Mouse (Mus musculus): ENCODE measurements at regions not wholly inside any gene's neighbourhood (a gene's known extent, or its start where the extent isn't known, plus 50 kb on each side); places are given as distances from the start of the nearest gene placed in this dataset.

- TF ChIP-seq CTCF (IDR thresholded peaks at IDR 0.05; ENCODE audit: extremely low read depth, insufficient read depth, insufficient read length, insufficient replicate concordance) (no peak), POLR2A (IDR thresholded peaks at IDR 0.05; ENCODE audit: low read depth, low read length) (no peak)
- WGBS = 87% methylated on average over 5 of the region's 5 CpGs
- Histone ChIP-seq H3K36me3 (ENCODE audit: control insufficient read depth, insufficient read depth, low read length) (no peaks in the 10 kb centered on the region), H3K4me1 (ENCODE audit: control insufficient read depth, insufficient read depth, insufficient read length) (no peaks in the 10 kb centered on the region), H3K27me3 (ENCODE audit: control insufficient read depth, insufficient read depth, low read length) (no peaks in the 10 kb centered on the region), H3K27ac (ENCODE audit: insufficient read depth, low read length) (no peak overlapping the region), H3K4me3 (ENCODE audit: extremely low read depth, insufficient read depth, insufficient read length) (no peak overlapping the region)
- no peak for DNase-seq (ENCODE audit: low read depth in 1 of 2, low spot score in 2 of 2)
Observed at GRCm38 (mm10) chr4:64676881-64677280, 447.1 kb upstream of the Pappa start.

- H3K4me1 ChIP-seq (ENCODE audit: control insufficient read depth, insufficient read depth, insufficient read length) = no peaks in the 10 kb centered on the region
- H3K36me3 ChIP-seq (ENCODE audit: control insufficient read depth, insufficient read depth, low read length) = no peaks in the 10 kb centered on the region
- WGBS = 90% methylated on average over 1 of the region's 1 CpGs
- no peaks in the 10 kb centered on the region for H3K27me3 ChIP-seq (ENCODE audit: control insufficient read depth, insufficient read depth, low read length)
- no peak overlapping the region for H3K27ac ChIP-seq (ENCODE audit: insufficient read depth, low read length)
- H3K4me3 ChIP-seq (ENCODE audit: extremely low read depth, insufficient read depth, insufficient read length) = no peak overlapping the region
- TF ChIP-seq POLR2A (IDR thresholded peaks at IDR 0.05; ENCODE audit: low read depth, low read length) (no peak), CTCF (IDR thresholded peaks at IDR 0.05; ENCODE audit: extremely low read depth, insufficient read depth, insufficient read length, insufficient replicate concordance) (no peak)
- no peak for DNase-seq (ENCODE audit: low read depth in 1 of 2, low spot score in 2 of 2)
Observed at GRCm38 (mm10) chr4:64684654-64685053, 439.3 kb upstream of the Pappa start.

- no peak for DNase-seq (ENCODE audit: low read depth in 1 of 2, low spot score in 2 of 2)
- H3K27ac ChIP-seq (ENCODE audit: insufficient read depth, low read length) = no peak overlapping the region
- H3K4me3 ChIP-seq (ENCODE audit: extremely low read depth, insufficient read depth, insufficient read length) = no peak overlapping the region
- TF ChIP-seq POLR2A (IDR thresholded peaks at IDR 0.05; ENCODE audit: low read depth, low read length) = no peak
- no peak for TF ChIP-seq CTCF (IDR thresholded peaks at IDR 0.05; ENCODE audit: extremely low read depth, insufficient read depth, insufficient read length, insufficient replicate concordance)
- WGBS = 76% methylated on average over 1 of the region's 1 CpGs
- no peaks in the 10 kb centered on the region for H3K4me1 ChIP-seq (ENCODE audit: control insufficient read depth, insufficient read depth, insufficient read length)
- no peaks in the 10 kb centered on the region for H3K27me3 ChIP-seq (ENCODE audit: control insufficient read depth, insufficient read depth, low read length)
- no peaks in the 10 kb centered on the region for H3K36me3 ChIP-seq (ENCODE audit: control insufficient read depth, insufficient read depth, low read length)
Observed at GRCm38 (mm10) chr4:64696134-64696533, 427.8 kb upstream of the Pappa start.

GRCm38 (mm10) chr4:64723296-64723695 lies 400.7 kb upstream of the Pappa start:
- Histone ChIP-seq H3K4me3 (ENCODE audit: extremely low read depth, insufficient read depth, insufficient read length) (no peak overlapping the region), H3K4me1 (ENCODE audit: control insufficient read depth, insufficient read depth, insufficient read length) (no peaks in the 10 kb centered on the region), H3K27me3 (ENCODE audit: control insufficient read depth, insufficient read depth, low read length) (no peaks in the 10 kb centered on the region), H3K27ac (ENCODE audit: insufficient read depth, low read length) (no peak overlapping the region), H3K36me3 (ENCODE audit: control insufficient read depth, insufficient read depth, low read length) (no peaks in the 10 kb centered on the region)
- 51% methylated on average over 3 of the region's 3 CpGs for WGBS
- DNase-seq (ENCODE audit: low read depth in 1 of 2, low spot score in 2 of 2) = no peak
- no peak for TF ChIP-seq CTCF (IDR thresholded peaks at IDR 0.05; ENCODE audit: extremely low read depth, insufficient read depth, insufficient read length, insufficient replicate concordance)
- no peak for TF ChIP-seq POLR2A (IDR thresholded peaks at IDR 0.05; ENCODE audit: low read depth, low read length)

- TF ChIP-seq POLR2A (IDR thresholded peaks at IDR 0.05; ENCODE audit: low read depth, low read length) = no peak
- no peak for TF ChIP-seq CTCF (IDR thresholded peaks at IDR 0.05; ENCODE audit: extremely low read depth, insufficient read depth, insufficient read length, insufficient replicate concordance)
- no peaks in the 10 kb centered on the region for H3K27me3 ChIP-seq (ENCODE audit: control insufficient read depth, insufficient read depth, low read length)
- no peak for DNase-seq (ENCODE audit: low read depth in 1 of 2, low spot score in 2 of 2)
- H3K4me3 ChIP-seq (ENCODE audit: extremely low read depth, insufficient read depth, insufficient read length) = no peak overlapping the region
- H3K36me3 ChIP-seq (ENCODE audit: control insufficient read depth, insufficient read depth, low read length) = no peaks in the 10 kb centered on the region
- H3K4me1 ChIP-seq (ENCODE audit: control insufficient read depth, insufficient read depth, insufficient read length) = no peaks in the 10 kb centered on the region
- 49% methylated on average over 1 of the region's 1 CpGs for WGBS
- H3K27ac ChIP-seq (ENCODE audit: insufficient read depth, low read length) = no peak overlapping the region
Observed at GRCm38 (mm10) chr4:64724851-64725250, 399.1 kb upstream of the Pappa start.

GRCm38 (mm10) chr4:64755986-64756385 lies 368.0 kb upstream of the Pappa start:
- 84% methylated on average over 4 of the region's 4 CpGs for WGBS
- H3K36me3 ChIP-seq (ENCODE audit: control insufficient read depth, insufficient read depth, low read length) = no peaks in the 10 kb centered on the region

GRCm38 (mm10) chr4:64768610-64769009 lies 355.4 kb upstream of the Pappa start:
- Histone ChIP-seq H3K27ac (ENCODE audit: insufficient read depth, low read length) (no peak overlapping the region), H3K36me3 (ENCODE audit: control insufficient read depth, insufficient read depth, low read length) (no peaks in the 10 kb centered on the region), H3K4me1 (ENCODE audit: control insufficient read depth, insufficient read depth, insufficient read length) (no peaks in the 10 kb centered on the region), H3K4me3 (ENCODE audit: extremely low read depth, insufficient read depth, insufficient read length) (no peak overlapping the region), H3K27me3 (ENCODE audit: control insufficient read depth, insufficient read depth, low read length) (no peaks in the 10 kb centered on the region)
- TF ChIP-seq CTCF (IDR thresholded peaks at IDR 0.05; ENCODE audit: extremely low read depth, insufficient read depth, insufficient read length, insufficient replicate concordance) = no peak
- no peak for TF ChIP-seq POLR2A (IDR thresholded peaks at IDR 0.05; ENCODE audit: low read depth, low read length)
- 62% methylated on average over 1 of the region's 1 CpGs for WGBS
- DNase-seq (ENCODE audit: low read depth in 1 of 2, low spot score in 2 of 2) = no peak

More at GRCm38 (mm10) chr4:64755986-64756385, 368.0 kb upstream of the Pappa start:
- Histone ChIP-seq H3K27me3 (ENCODE audit: control insufficient read depth, insufficient read depth, low read length) (no peaks in the 10 kb centered on the region), H3K4me1 (ENCODE audit: control insufficient read depth, insufficient read depth, insufficient read length) (no peaks in the 10 kb centered on the region), H3K27ac (ENCODE audit: insufficient read depth, low read length) (no peak overlapping the region), H3K4me3 (ENCODE audit: extremely low read depth, insufficient read depth, insufficient read length) (no peak overlapping the region)
- no peak for DNase-seq (ENCODE audit: low read depth in 1 of 2, low spot score in 2 of 2)
- no peak for TF ChIP-seq CTCF (IDR thresholded peaks at IDR 0.05; ENCODE audit: extremely low read depth, insufficient read depth, insufficient read length, insufficient replicate concordance)
- no peak for TF ChIP-seq POLR2A (IDR thresholded peaks at IDR 0.05; ENCODE audit: low read depth, low read length)
